Mouse (Mus musculus): ENCODE results near the gene Ppm1n. TPM values are rescaled to one million over a fixed set of nuclear protein-coding genes. Genes with fewer than 3 reads are reported as not detected.
"Not testable (repeated sequence)": the region's sequence is repeated elsewhere in the genome, so short reads cannot be mapped to it uniquely, and the experiment has no call there.

Ppm1n gene
- total RNA-seq, 2 experiments from 2014 or later: not detected

GRCm38 (mm10) chr7:19282791-19283405, 3.0 kb upstream of the Ppm1n start:
- DNase-seq: peak; percentile 58

GRCm38 (mm10) chr7:19282385-19282784, 2.5 kb upstream of the Ppm1n start, which contains the start of gene Rtn2:
TSS of gene Rtn2 (plus strand) at chr7:19282624.
- peak; percentile 78 for DNase-seq

- DNase-seq: not testable (repeated sequence)
Measured at GRCm38 (mm10) chr7:19281680-19282304, 1.9 kb upstream of the Ppm1n start.

DNA sequence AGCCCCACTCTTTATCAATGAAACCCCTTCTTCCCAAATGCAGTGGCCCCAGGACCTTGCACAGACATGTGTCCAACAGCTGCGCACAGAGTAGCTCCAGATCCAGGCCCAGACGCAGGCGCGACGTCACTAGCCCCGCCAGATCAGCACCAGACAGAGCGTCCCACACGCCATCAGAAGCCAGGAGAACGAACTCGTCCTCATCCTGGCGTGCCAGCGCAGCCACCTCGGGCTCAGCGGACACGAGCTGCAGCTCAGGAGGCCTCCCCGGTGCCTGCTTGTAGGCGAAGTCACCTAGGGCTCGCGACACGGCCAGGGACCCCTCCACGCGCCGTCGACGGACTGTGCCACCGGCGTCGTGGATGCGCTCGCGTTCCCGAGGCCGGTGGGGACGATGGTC, 812 bp downstream of the Ppm1n start:
- no peak for DNase-seq

DNA sequence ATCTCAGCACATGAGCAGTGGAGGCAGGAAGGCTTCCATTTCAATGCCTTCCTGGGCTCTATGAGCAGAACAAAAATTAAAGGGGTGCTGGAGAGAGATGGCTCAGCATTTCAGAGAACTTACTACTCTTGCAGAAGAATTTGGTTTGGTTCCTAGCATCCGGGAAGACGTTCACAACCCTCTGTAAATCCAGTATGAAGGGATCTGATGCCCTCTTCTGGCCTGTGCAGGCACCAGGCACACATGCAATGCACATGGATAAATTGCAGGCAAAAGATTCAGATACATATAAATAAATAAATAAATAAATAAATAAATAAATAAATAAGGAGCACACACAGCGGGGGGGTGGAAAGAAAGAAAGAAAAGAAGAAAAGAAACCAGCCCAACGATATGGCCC, 3.6 kb downstream of the Ppm1n start:
- DNase-seq: no peak

- DNase-seq: peak; percentile 48
Measured at GRCm38 (mm10) chr7:19272173-19272764, 7.6 kb downstream of the Ppm1n start.

GRCm38 (mm10) chr7:19271238-19272172, 8.4 kb downstream of the Ppm1n start, which contains the start of gene Vasp:
TSS of gene Vasp (minus strand) at chr7:19271817.
- peak; percentile 77 for DNase-seq

GRCm38 (mm10) chr7:19270509-19271237, 9.2 kb downstream of the Ppm1n start:
- no peak for DNase-seq

DNA sequence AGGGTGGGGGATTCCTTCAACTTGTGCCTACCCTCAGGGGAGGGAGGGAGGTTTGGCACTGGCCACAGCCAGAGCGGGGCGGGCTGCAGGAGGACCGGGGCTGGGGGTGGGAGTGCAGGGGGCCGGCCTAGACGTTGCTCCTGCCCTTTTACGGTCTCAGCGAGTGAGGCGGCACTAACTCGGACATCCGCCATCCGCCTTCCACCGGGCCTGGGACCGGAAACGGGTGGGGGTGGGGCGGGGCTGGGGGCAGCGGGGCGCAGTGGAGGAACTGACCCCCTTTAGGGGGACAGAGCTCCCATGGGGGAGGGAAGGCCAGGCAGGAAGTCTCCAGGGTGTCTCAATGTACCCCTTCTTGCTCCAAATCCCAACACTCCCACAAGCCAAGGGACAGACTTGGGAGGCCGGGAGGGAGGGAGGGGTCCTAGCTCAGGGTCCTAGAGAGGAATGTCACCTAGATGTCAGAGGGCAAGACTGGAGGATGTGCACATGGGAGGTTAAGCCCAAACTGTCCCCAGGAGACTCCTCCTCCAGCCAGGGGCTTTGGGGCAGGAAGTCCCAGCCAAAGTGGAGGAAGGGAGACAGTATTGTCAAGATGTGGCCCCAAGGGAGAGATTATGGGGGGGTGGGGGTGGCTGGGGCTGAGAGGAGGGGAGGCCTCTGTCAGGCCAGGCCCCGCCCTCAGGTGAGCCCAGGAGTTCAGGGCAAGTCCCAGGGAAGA, 10.0 kb downstream of the Ppm1n start:
- peak; percentile 78 for DNase-seq

- no peak for DNase-seq
Measured at GRCm38 (mm10) chr7:19268993-19269681, 10.7 kb downstream of the Ppm1n start.

DNA sequence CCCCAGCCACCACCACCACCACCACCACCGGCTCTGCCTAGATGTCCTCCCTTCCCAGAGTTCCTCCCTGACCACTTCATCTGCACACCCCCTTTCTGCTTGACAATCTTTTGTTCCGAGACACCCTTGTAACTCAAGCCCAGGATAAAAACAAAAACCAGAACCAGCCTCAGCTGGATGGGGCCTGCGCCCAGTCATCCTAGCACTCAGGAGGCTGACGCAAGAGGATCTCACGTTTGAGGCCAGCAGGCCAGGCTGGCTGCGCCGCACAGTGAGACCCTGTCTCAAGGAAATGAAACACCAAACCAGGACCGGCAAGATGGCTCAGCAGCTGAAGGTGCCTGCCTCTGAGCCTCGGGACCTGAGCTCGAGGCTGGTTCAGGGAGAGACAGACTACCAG, 12.8 kb downstream of the Ppm1n start:
- DNase-seq: no peak

GRCm38 (mm10) chr7:19265928-19266822, 13.7 kb downstream of the Ppm1n start:
- DNase-seq: no peak

GRCm38 (mm10) chr7:19265147-19265546, 14.7 kb downstream of the Ppm1n start:
- peak; percentile 40 for DNase-seq

- no peak for DNase-seq
Measured at GRCm38 (mm10) chr7:19258336-19258735, 21.5 kb downstream of the Ppm1n start.

DNA sequence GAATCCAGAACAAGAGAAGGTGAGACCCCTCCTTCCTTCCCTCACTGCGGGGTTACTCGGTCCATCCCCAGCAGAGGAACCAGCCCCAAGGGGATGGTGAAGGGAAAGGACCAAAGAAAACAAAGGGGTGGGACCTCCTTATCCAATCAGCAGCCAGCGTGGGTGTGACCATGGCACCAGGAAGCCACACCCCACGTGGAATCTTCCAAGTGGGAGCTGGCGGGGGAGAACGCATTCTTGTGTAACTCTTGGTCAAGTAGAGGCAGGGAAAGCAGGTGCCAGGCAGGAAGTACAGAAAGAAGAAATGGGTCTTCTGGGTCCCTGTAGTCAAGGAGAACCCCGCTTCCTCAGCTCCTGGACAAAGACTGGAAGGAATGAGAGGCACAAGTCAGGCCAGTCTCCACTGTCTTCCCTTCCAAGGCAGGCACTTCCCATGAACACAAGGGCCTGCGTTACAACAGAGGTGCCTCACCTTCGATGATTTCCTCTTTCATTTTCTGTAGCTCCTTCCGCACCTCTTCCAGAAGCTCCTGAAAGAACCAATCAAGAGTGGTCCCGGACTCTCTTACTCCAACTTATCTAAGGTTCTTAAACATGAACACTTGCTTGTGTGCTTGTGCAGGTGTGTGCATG, 22.4 kb downstream of the Ppm1n start:
- DNase-seq: peak; percentile 65

- DNase-seq: no peak
Measured at GRCm38 (mm10) chr7:19256567-19256966, 23.3 kb downstream of the Ppm1n start.

DNA sequence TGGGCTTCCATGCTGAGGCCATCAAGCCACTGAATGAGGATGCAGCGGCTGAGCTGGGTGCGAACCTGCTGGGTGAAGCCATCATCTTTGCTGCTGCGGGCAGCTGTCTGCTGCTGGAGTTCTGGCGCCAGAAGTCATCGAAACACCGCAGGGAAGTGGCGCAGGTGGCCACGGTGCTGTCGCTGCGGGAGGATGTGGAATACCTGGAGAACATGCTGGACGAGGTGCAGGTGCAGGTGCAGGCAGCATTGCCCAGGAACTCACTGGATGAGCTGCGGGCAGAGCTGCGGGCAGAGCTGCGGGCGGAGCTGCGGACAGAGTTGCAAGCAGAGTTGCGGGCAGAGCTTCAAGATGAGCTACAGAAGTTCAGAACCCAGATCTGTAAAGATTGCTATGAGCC, 24.5 kb downstream of the Ppm1n start:
- DNase-seq: no peak

DNA sequence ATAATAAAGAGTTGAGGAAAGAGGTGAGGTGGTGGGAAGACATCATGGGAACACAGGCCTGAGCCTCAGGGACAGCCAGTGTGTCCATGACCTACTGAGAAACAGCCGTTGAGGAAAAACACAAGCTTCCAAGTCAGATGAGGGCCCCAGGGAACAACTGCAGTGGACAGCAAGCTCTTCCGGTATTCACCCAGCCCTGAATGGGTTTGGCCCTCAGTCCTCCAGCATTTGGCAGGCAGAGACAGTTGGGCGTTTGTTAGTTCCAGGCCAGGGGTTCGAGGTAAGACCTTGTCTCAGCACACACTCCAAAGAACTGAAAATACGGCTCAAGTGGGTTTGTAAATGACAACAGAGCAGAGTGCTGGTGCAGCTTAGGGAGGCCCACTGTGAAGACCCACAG, 26.4 kb downstream of the Ppm1n start:
- DNase-seq: no peak

GRCm38 (mm10) chr7:19252078-19252477, 27.8 kb downstream of the Ppm1n start:
- no peak for DNase-seq

Measured in gastrocnemius, postnatal 25 days (tissue).